Mouse (Mus musculus) hematopoietic stem cell, adult 5-6 weeks (primary cell): Measurements from ENCODE around the gene Mt2. TPM values are rescaled to one million over a fixed set of nuclear protein-coding genes. Genes with fewer than 3 reads are reported as not detected.
A peak's percentile ranks its signal among the peaks of the same experiment; 100 is the strongest.
"Not testable (repeated sequence)": the region's sequence is repeated elsewhere in the genome, so short reads cannot be mapped to it uniquely, and the experiment has no call there.

Experiments used
- ATAC-seq, 2 experiments: fragments of 125-278 bp in 1 of 2; replicated peaks in 1 of 2; 2 replicates each; pipeline ENCODE4 v1.8.0; 2016 to 2017; ENCODE audit warnings: inconsistent platforms in 2 of 2, mild to moderate bottlenecking in 2 of 2, moderate number of reproducible peaks in 2 of 2, low read depth in 1 of 2, moderate TSS enrichment in 1 of 2; ENCODE audit not compliant: low FRiP score in 2 of 2, poor library complexity in 2 of 2, severe bottlenecking in 2 of 2, insufficient read depth in 1 of 2, low TSS enrichment in 1 of 2
- total RNA-seq: library from RNA; stranded (forward); fragments of 172-1452, 232-1000 nt; gene quantifications from 2 replicates; pipeline ENCODE4 v1.2.3, GENCODE M21; 2017

The Mt2 gene
- 4.9 and 52.7 TPM in 2 replicates for total RNA-seq

DNA sequence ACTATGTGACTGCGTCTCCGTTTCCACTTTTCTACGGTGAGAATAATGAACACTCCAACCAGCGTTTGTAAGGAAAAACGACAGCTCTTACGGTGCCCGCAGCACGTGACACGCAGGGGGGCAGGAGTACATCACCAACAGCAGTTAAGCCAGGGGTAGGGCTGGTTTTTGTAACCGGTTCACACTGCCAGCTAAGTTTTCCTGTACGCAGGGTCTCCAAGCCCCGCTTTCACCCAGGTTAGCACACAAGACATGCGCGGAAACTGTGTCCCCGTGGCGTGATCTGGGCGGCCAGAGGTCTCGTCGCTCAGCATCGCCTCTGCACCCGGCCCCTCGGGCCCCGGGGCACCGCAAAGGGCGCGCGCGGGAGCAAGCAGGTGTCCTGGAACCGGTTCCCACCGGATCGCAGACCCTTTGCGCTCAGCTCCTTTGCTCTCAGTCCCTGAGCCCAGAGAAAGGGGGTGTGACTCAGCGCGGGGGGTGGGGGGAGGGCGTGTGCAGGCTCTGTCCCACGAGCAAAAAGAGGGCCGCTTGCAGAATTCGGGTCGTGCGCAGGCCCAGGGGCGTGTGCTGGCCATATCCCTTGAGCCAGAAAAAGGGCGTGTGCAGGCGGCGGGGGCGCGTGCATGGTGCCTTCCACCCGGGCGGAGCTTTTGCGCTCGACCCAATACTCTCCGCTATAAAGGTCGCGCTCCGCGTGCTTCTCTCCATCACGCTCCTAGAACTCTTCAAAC, at the start of gene Mt2:
TSS of gene Mt2 (plus strand) at position 590 of the 734 bp plus-strand sequence.
- peak; percentile 38 to 74 for ATAC-seq

GRCm38 (mm10) chr8:94122711-94123468, 49.6 kb upstream of the Mt2 start:
- no peak for ATAC-seq

DNA sequence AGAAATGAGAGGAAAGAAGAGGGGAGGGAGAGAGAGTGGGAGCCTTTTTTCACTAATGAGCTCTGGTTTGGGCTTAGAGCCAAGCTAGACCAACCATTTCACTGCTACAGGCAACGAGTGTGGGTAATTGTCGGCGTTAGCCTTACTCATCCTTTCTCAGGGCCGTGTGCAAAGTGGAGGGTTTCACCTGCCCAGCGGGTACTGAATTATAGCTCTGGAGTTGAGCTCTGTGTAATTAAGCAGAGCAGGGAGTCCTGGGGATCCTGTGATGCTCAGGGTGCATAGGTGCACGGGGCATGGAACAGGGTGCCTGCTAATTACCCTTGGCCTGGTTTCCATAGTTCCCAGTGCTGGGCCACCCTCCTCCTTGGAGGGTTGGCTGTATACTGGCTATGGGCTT, 44.8 kb upstream of the Mt2 start:
- 0 out of 4 replicates have a peak, but pooled peaks of 1 of the 2 experiments have one; percentile 4 for ATAC-seq

DNA sequence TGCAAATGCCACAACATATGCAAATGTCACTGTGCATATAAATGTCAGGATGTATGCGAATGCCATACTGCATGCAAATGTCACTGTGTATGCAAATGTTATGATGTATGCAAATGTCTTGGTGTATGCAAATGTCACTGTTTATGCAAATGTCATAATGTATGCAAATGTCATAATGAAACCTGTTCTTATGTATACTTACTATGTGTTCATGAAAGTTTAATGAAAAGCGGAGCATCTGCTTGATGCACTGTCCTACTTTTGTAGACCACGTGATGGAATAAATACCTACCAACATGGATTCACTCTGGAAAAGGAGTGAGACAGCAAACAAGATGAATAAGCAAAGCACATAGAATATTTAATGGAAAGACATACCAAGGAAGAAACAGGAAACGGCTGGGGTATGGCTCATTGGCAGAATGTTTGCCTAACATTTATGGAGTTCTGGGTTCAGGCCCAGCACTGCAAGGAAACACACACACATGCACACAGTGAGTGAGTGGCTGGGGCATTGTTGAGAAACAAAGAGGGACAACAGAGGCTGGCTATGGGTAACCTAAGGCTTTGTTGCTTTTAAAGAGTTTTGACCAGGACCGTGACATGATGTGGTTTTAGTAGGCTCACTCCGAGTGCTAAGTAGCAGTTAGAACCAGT, 43.2 kb upstream of the Mt2 start:
- ATAC-seq: no peak

GRCm38 (mm10) chr8:94130126-94130525, 42.3 kb upstream of the Mt2 start:
- ATAC-seq: no peak

GRCm38 (mm10) chr8:94132096-94132495, 40.4 kb upstream of the Mt2 start:
- no peak for ATAC-seq

- not testable (repeated sequence) for ATAC-seq
These were observed 37.9 kb upstream of the Mt2 start for GRCm38 (mm10) chr8:94134601-94135000.

GRCm38 (mm10) chr8:94135556-94135955, 36.9 kb upstream of the Mt2 start:
- ATAC-seq: no peak

GRCm38 (mm10) chr8:94136192-94136591, 36.3 kb upstream of the Mt2 start:
- no peak for ATAC-seq

- no peak for ATAC-seq
These were observed 35.5 kb upstream of the Mt2 start, which contains the start of gene Mt4 for GRCm38 (mm10) chr8:94136933-94137332. Gene Mt4 (plus strand): TSS chr8:94137197.

GRCm38 (mm10) chr8:94140266-94140795, 32.1 kb upstream of the Mt2 start:
- no peak for ATAC-seq

DNA sequence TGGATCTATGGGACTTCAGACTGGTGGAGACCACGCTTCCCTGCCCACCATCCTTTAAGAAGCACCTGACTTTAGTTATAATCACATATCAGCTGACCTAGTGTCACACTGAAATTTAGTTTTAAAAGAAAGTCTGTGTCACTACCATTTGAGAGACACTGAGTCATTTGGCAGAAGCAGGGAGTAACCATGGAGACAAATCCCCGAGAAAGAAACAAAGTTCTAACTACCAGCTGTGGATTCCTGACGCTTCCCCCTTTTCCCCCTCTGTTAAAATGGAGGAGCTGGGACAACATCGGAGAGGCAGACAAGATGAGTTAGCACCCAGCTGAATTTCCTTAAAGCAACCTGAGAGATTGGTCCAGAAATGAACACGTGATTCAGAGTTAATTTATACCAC, 24.2 kb upstream of the Mt2 start:
- no peak for ATAC-seq

- peak in 1 of 2 experiments; percentile 36; a peak in 1 of 4 replicates for ATAC-seq
These were observed 21.5 kb upstream of the Mt2 start for GRCm38 (mm10) chr8:94150925-94151324.

DNA sequence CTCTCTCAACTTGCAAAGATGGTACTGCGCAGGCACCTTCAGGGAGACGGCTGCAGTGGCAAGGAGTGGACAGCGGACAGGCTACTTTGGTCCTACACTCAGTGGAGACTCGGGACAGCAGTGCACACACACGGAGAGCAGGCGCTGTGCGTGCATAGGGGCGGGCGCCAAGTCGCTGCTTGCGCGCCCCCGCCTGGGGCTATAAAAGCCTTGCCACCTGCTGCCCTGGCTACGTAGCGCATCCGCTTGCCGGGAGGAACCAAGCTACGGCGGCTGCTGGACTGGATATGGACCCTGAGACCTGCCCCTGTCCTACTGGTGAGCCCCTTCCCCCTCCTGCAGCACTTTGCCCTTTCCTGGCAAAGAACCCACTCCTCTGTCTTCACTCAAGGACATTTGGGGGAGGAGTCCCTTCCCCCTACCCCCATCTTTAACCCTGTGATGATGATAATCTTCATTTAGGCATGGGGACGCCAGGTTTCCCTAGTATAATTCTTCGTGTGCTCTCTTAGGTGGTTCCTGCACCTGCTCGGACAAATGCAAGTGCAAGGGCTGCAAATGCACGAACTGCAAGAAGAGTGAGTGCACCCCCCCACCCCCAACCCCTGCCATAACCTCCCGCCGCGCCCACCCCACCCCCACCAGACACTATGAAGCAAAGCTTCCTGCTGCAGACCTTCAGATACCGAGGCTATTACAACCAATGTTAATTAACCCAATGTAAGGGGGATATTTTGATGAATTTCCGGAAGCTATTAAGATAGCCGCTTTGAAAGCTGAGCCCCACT, 19.8 kb upstream of the Mt2 start, which contains the start of gene Mt3:
TSS of gene Mt3 (plus strand) at position 95 of the 788 bp plus-strand sequence.
- peak; percentile 81 to 83 for ATAC-seq

GRCm38 (mm10) chr8:94153451-94153850, 19.0 kb upstream of the Mt2 start:
- no peak for ATAC-seq

DNA sequence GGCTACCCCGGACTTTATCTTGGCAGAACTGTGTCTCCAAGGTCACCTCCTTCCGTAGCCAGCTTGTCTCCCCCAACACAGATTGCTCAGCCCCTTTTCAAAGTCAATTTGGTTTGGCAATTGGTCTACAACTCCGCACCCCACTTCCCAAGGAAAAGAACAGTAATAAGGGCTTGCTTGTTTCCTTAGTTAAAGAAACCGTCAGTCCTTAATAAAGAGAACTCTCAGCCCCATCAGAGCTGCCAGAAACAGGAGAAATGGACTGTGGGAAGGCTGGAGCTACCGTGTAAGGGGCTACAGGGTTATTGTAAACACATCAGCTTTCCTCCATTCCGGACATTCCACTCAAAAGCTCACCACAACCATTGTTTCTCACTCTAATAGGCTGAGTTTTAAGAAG, 17.9 kb upstream of the Mt2 start:
- no peak for ATAC-seq

DNA sequence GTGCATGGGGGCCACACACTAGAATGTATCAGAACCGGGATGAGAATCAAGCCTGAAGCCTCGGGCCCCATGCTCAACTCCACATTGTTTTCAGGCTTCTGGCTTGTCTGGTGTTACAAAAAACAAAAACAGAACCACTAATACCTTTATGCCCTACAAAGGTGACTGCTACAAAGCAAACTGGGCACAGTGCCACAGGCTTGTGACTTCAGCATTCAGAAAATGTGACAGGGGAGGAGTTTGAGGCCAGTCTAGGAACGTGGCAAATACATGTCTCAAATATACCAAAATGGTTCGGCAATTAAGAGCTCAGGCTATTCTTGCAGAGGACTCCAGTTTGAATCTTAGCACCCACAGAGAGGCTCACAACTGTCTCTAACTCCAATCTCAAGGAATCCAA, 16.4 kb upstream of the Mt2 start:
- ATAC-seq: no peak
